In genomic region chr12:8436976-8437580, GRCm38 (mm10) we compare ENCODE assay signal across 12 mouse cellular contexts.
DNase-seq lines count a peak whose midpoint lies in the region; ATAC-seq and TF ChIP-seq lines count a peak whose summit lies in the region.
"Had no signal": no experiment of that assay in that cellular context is flagged by ENCODE, and none has a peak within 500 bp of the region (broad histone marks: within the 10 kb centered on the region; RNA-seq: fewer than 3 reads in every experiment).

No protein-coding gene starts in this region.

- no peak for TF ChIP-seq EP300 in lung, postnatal 0 days (IDR thresholded peaks at IDR 0.05)

- no peak for TF ChIP-seq POLR2A in kidney, adult 2 months (IDR thresholded peaks at IDR 0.05; ENCODE audit: low read depth, low read length)

- 77% methylated on average over 6 of the region's 6 CpGs for WGBS in kidney, adult 2 months
- WGBS in lung, postnatal 0 days = 33% methylated on average over 6 of the region's 6 CpGs

- DNase-seq in gastrocnemius, adult 2 months = no peak
- no peak for DNase-seq in gastrocnemius, postnatal 25 days
- peak; percentile 69 for DNase-seq in kidney, adult 2 months
- no peak for DNase-seq in kidney, postnatal 10 days
- peak; percentile 54 for DNase-seq in lung, postnatal 0 days (ENCODE audit: low spot score)
- no peak for DNase-seq in lung, postnatal 14 days
- no peak for DNase-seq in adrenal gland, adult 8-10 months
- DNase-seq: adrenal gland, postnatal 14 days; left cerebral cortex, postnatal 4 days; right cerebral cortex, postnatal 14 days had no signal

- H3K27me3 ChIP-seq in kidney, adult 2 months (replicated peaks; ENCODE audit: control insufficient read depth, insufficient read depth, low read length) = no peaks in the 10 kb centered on the region
- H3K27me3 ChIP-seq in lung, postnatal 0 days (replicated peaks; ENCODE audit: insufficient read depth, low read length) = no peaks in the 10 kb centered on the region
- H3K27me3 ChIP-seq: hindbrain, embryonic 15.5 days had no signal

- no peak overlapping the region for H3K4me3 ChIP-seq in gastrocnemius, adult 2 months
- no peak overlapping the region for H3K4me3 ChIP-seq in kidney, adult 2 months (ENCODE audit: insufficient read depth, low read depth, low read length)
- H3K4me3 ChIP-seq in lung, postnatal 0 days (ENCODE audit: low read depth, low read length) = no peak overlapping the region
- H3K4me3 ChIP-seq: hindbrain, embryonic 15.5 days had no signal

- peak overlapping the region; percentile 68 for H3K27ac ChIP-seq in gastrocnemius, adult 2 months
- peak overlapping the region; percentile 10; the same call in 1 of the 2 replicates for H3K27ac ChIP-seq in kidney, adult 2 months (ENCODE audit: insufficient read depth, low read depth, low read length)
- 0 out of 2 replicates have a peak overlapping the region, but pooled peaks have one; percentile 1 for H3K27ac ChIP-seq in lung, postnatal 0 days (ENCODE audit: low read length)
- H3K27ac ChIP-seq: hindbrain, embryonic 15.5 days had no signal

- peak; percentile 15; the same call in 1 of the 2 replicates for ATAC-seq in lung, postnatal 0 days
- peak; percentile 34 for ATAC-seq in megakaryocyte, adult 5-6 weeks (ENCODE audit: poor library complexity, severe bottlenecking)

- H3K4me1 ChIP-seq in kidney, adult 2 months (ENCODE audit: control insufficient read depth, insufficient read depth, low read length) = peaks cover 11% of the 10 kb centered on the region
- H3K4me1 ChIP-seq in lung, postnatal 0 days (ENCODE audit: insufficient read depth, low read depth, low read length) = peaks cover 33% of the 10 kb centered on the region

- no peak for TF ChIP-seq CTCF in gastrocnemius, adult 2 months (IDR thresholded peaks at IDR 0.05)
- no peak for TF ChIP-seq CTCF in kidney, adult 2 months (conservative IDR thresholded peaks at IDR 0.05; ENCODE audit: insufficient read depth, insufficient read length, low read depth, low read length)
- no peak for TF ChIP-seq CTCF in lung, postnatal 0 days (IDR thresholded peaks at IDR 0.05)

- no peaks in the 10 kb centered on the region for H3K9me3 ChIP-seq in lung, postnatal 0 days (ENCODE audit: low read length)
- H3K9me3 ChIP-seq: hindbrain, embryonic 15.5 days had no signal

- no peak overlapping the region for H3K9ac ChIP-seq in lung, postnatal 0 days (replicated peaks; ENCODE audit: low read depth)
- H3K9ac ChIP-seq: hindbrain, embryonic 15.5 days had no signal

- no peaks in the 10 kb centered on the region for H3K36me3 ChIP-seq in kidney, adult 2 months (ENCODE audit: control insufficient read depth, insufficient read depth, low read length)
- H3K36me3 ChIP-seq in lung, postnatal 0 days (ENCODE audit: insufficient read depth, low read length) = no peaks in the 10 kb centered on the region
- H3K36me3 ChIP-seq: hindbrain, embryonic 15.5 days had no signal

- H3K4me2 ChIP-seq in lung, postnatal 0 days (replicated peaks; ENCODE audit: low read depth, low read length) = no peak overlapping the region
- H3K4me2 ChIP-seq: hindbrain, embryonic 15.5 days had no signal

- intact Hi-C loops in gastrocnemius, adult 2 months (cut with DNase I) = no loop called here

Comparison
In these comparisons a context has a peak if more than half of its experiments do, and no peak if none do; other contexts are left out.
1. DNase-seq: peak in kidney, adult 2 months (single experiment) and lung, postnatal 0 days (single experiment); none in gastrocnemius, adult 2 months (single experiment), gastrocnemius, postnatal 25 days (single experiment), kidney, postnatal 10 days (single experiment), lung, postnatal 14 days (single experiment) and adrenal gland, adult 8-10 months (single experiment).
2. H3K27ac ChIP-seq: peak in every context shown above with its lines; median percentile 68 in gastrocnemius, adult 2 months; 10 in kidney, adult 2 months; 1 in lung, postnatal 0 days.